Mouse (Mus musculus): ENCODE results near the gene Rapgef4.

Gene Rapgef4

DNA sequence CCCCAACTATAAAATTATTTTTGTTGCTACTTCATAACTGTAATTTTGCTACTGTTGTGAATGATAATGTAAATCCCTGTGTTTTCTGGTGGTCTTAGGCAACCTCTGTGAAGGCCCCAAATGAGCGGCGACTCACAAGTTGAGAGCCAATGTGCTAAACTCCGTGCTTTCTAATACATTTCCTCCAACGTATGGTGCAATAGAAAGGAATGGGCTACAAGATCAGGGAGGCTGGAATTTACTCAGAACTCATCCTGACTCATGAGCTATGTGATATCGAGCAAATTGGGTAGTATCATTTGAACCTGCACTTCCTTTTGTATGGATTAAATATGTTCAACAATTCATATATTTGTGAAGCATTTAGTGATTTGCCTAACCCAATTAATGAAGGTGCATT, 299.5 kb downstream of the Rapgef4 start:
- peak; percentile 52 for DNase-seq (ENCODE audit: low read depth)

DNA sequence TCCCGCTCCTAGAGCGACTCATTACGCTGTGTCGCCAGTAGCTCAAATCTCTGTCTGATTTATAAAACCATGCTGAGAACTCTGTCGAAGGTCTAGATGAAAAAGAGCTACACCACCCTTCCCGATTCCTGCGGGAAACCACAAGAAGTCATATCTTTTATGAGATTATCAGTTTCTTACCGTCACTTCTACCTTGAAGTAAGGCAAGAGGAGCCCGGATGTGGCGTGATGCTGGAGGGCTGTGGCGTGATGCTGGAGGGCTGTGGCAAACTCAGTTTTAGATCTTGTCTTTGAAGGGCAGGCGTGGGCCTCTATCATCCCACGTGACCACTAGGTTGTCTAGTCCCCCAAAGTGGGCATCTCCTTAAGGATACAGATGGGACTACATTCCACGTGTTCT, 300.9 kb downstream of the Rapgef4 start:
- DNase-seq (ENCODE audit: low read depth) = no peak

DNA sequence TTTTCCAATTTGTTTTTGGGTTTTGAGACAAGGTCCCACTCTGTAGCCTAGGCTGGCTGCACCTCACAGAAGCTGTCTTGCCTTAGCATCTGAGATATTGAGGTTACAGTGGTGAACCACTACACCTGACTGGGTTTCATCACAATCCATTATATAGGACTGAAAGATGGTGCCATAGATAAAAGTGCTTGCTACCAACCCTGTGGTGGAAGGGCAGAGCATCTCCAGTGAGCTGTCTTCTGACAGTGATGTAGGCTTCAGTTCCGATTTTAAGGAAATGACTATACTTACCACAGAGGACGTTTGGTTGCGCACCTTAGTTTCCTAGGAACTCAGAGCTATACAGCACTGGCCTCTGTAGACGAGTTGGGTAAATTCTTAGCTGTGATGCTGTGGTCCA, 301.7 kb downstream of the Rapgef4 start:
- no peak for DNase-seq (ENCODE audit: low read depth)

GRCm38 (mm10) chr2:72284689-72285088, 303.6 kb downstream of the Rapgef4 start:
- no peak for DNase-seq (ENCODE audit: low read depth)

- DNase-seq (ENCODE audit: low read depth) = peak; percentile 89
Observed at GRCm38 (mm10) chr2:72285256-72285887, 304.3 kb downstream of the Rapgef4 start, which contains the start of gene Map3k20. Map3k20 (plus strand) TSS chr2:72285637.

- peak; percentile 61 for DNase-seq (ENCODE audit: low read depth)
Observed at GRCm38 (mm10) chr2:72285888-72286661, 305.0 kb downstream of the Rapgef4 start.

GRCm38 (mm10) chr2:72287142-72287541, 306.1 kb downstream of the Rapgef4 start:
- DNase-seq (ENCODE audit: low read depth) = peak; percentile 78

- DNase-seq (ENCODE audit: low read depth) = peak; percentile 75
Observed at GRCm38 (mm10) chr2:72288932-72289534, 308.0 kb downstream of the Rapgef4 start.

DNA sequence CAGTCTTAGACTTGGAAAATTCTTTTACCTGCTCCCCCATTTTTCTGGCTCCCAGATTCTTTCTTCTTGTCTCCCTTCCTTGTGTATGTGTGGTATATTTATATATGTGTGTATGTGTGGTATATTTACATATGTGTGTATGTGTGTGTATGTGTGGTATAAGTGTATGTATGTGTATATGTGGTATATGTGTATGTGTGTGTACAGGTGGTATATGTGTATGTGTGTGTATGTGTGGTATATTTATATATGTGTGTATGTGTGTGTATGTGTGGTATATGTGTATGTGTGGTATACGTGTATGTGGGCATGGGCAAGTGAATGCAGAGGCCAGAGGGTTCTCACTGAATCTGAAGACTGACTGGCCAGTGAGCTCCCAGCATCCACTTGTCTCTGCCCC, 310.1 kb downstream of the Rapgef4 start:
- no peak for DNase-seq (ENCODE audit: low read depth)

- no peak for DNase-seq (ENCODE audit: low read depth)
Observed at GRCm38 (mm10) chr2:72292573-72292972, 311.5 kb downstream of the Rapgef4 start.

GRCm38 (mm10) chr2:72294994-72295393, 314.0 kb downstream of the Rapgef4 start:
- peak; percentile 59 for DNase-seq (ENCODE audit: low read depth)

DNA sequence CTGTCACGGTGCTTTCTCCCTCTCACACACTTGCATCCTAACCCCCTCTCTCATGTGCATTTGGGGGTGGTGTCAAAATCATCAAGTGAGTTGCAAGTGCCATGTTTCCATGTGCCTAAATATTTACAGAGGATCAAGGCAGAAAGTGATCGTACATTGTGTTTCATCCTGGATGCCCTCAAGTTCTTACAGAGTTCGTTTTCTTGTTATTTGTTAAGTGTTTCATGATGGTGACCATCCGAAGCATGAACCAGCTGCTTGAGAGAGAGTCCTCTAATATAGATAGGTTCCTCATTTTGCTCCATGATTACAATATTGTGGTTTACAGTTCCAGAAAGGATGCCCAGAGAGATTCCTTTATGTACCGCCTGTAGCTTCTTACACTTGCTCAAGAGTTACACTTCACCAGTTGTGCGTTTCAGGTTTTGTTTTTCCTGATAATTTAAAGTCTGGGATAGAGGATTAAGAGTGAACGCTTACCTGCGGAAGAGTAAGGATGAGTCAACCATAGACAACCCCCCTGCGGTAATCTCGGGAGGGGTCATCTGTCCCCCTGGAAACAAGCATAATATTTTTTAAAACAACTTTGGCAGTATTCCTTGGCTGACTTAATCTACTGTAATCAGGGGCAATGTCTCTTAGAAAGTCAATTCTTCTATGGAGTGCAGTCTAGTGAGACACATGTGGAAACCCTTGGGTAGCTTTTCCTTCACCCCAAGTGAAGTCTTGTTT, 316.1 kb downstream of the Rapgef4 start:
- DNase-seq (ENCODE audit: low read depth) = no peak

DNA sequence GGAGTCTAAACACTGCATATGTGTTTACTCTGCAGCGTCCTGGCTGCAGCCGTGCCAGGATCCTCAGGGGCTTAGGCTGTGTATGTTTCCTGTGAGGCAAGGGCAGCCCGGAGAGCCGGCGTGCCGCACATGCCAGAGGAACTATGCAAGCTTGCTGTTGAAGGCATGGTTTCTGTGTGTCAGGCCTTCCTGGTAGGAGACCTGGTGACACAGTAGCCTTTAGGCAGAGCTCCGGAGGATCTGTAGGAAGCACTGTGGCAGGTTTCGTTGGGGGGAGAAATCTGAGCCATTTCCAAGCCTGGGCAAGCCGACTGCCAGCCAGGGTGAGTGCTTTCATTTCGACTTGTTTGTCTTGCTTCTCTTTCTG, 316.7 kb downstream of the Rapgef4 start:
- no peak for DNase-seq (ENCODE audit: low read depth)

DNA sequence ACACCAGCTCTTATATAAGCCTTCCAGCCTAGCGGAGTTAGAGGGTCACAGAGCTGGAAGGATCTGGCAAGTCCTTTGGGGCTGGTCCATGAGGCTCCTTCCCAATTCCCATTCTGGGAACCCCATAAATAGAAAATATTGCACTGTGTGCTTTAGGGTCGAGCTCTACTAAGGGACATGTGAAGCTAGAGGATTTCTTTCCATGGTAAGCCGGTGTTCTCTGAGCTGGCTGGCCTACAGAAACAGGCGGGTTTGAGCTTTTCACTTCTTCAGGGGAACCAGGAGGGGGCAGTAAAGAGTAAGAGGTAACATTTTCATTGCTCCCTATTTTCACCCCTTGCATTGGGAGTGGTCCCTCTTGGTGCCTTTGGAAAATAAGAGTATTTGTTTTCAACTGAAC, 317.4 kb downstream of the Rapgef4 start:
- peak; percentile 67 for DNase-seq (ENCODE audit: low read depth)

- peak; percentile 61 for DNase-seq (ENCODE audit: low read depth)
Observed at GRCm38 (mm10) chr2:72301194-72301916, 320.3 kb downstream of the Rapgef4 start.

DNA sequence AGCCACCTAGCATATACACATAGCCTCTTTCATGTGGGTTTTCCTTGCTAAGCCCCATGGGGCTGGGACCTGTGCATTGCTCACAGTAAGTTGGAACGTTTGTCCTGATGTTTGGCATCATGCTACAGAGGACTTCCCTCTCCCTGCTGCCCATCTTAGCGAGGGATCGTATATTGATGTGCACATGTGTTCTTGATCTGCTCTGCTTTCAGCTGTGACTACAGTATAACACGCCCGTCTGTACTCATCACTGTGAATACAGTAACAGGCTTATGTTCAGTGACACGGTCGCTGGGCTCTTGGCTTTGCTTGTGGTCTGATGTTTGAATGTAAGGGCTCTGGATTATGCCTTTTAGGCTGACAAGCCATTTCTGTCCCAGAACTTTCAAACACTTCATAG, 324.7 kb downstream of the Rapgef4 start:
- DNase-seq (ENCODE audit: low read depth) = no peak

Data from NIH3T3 (cell line).